Mouse (Mus musculus) forebrain, embryonic 13.5 days (tissue): ENCODE measurements around the gene Apba2. TPM values are rescaled to one million over a fixed set of nuclear protein-coding genes. Genes with fewer than 3 reads are reported as not detected.
A peak's percentile ranks its signal among the peaks of the same experiment; 100 is the strongest.

Source experiments
- ATAC-seq: fragments of 200-750 bp; cut with Nextera tagmentation; 2 replicates; pipeline ENCODE4 v1.8.0; 2017
- H3K27ac ChIP-seq: fragments of 300-500 bp; sonication (generic); 2 replicates; pipeline ENCODE4 v1.5.1; 2015; ENCODE audit warnings: inconsistent platforms, mild to moderate bottlenecking, moderate library complexity
- H3K27me3 ChIP-seq: fragments of 300-500 bp; sonication (generic); 2 replicates; pipeline ENCODE4 v1.6.1; 2015; ENCODE audit warnings: mild to moderate bottlenecking, inconsistent platforms
- H3K36me3 ChIP-seq: fragments of 300-500 bp; sonication (generic); 2 replicates; pipeline ENCODE4 v1.6.1; 2015; ENCODE audit warnings: mild to moderate bottlenecking, inconsistent platforms; ENCODE audit not compliant: poor library complexity, severe bottlenecking
- H3K4me1 ChIP-seq: fragments of 300-500 bp; sonication (generic); 2 replicates; pipeline ENCODE4 v1.6.1; 2015; ENCODE audit warnings: inconsistent platforms
- H3K4me2 ChIP-seq: fragments of 300-500 bp; sonication (generic); 2 replicates; pipeline ENCODE4 v1.6.1; 2015; ENCODE audit warnings: inconsistent platforms, mild to moderate bottlenecking, moderate library complexity
- H3K4me3 ChIP-seq: fragments of 300-500 bp; sonication (generic); 2 replicates; pipeline ENCODE4 v1.5.1; 2015; ENCODE audit warnings: mild to moderate bottlenecking, inconsistent platforms
- H3K9ac ChIP-seq: fragments of 300-500 bp; sonication (generic); 2 replicates; pipeline ENCODE4 v1.6.1; 2015; ENCODE audit warnings: mild to moderate bottlenecking, inconsistent platforms
- H3K9me3 ChIP-seq: fragments of 300-500 bp; sonication (generic); replicated peaks from 2 replicates; pipeline ENCODE4 v1.6.1; 2016; ENCODE audit warnings: inconsistent platforms
- WGBS: fragments of 180-500 bp; shearing (Covaris S2); methylation state at CpG from one replicate; pipeline ENCODE4 v1.1.7; 2015; 5-methylcytosine and 5-hydroxymethylcytosine counted together
- polyA plus RNA-seq: library from polyadenylated mRNA; unstranded; fragments of >200 nt; fragmentation: Nextera tagmentation; extraction: Ambion mirVana; gene quantifications from 2 replicates; pipeline ENCODE4 v1.2.1, GENCODE M21; 2015

Apba2 gene
- polyA plus RNA-seq, 1 experiment from 2014 or later = 115 TPM

- no peak overlapping the region for H3K9ac ChIP-seq
- no peak for ATAC-seq
- H3K4me3 ChIP-seq = no peak overlapping the region
- 93% methylated on average over 3 of the region's 3 CpGs for WGBS
- no peak overlapping the region for H3K4me2 ChIP-seq
- 0 out of 2 replicates have a peak, but pooled peaks cover 16% of the 10 kb centered on the region for H3K36me3 ChIP-seq
- H3K27ac ChIP-seq = no peak overlapping the region; the same call in 1 of the 2 replicates
- H3K27me3 ChIP-seq = no peaks in the 10 kb centered on the region
- peaks cover 4% of the 10 kb centered on the region; the same call in 1 of the 2 replicates for H3K9me3 ChIP-seq
- H3K4me1 ChIP-seq = no peaks in the 10 kb centered on the region
These were observed 108.4 kb downstream of the Apba2 start for GRCm38 (mm10) chr7:64609866-64610265.

DNA sequence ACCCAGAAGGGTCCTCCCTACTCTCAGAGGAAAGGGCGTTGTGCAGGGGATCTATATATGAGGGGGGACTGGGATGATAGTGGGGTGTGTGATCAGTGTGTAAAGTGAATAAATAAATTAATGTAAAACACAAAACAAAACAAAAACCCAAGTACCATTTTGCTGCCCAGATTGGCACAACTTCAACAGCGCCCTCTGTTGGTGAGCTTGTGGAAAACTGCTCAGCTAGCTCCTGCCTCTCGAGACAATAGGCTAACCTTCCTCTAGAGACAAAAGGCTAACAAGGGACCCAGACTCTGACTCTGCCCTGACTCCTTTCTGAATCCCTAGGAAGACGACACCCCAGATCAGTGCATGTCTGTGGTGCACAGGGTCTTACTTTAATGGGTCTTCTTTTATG, 109.4 kb downstream of the Apba2 start:
- no peak overlapping the region for H3K4me3 ChIP-seq
- 0 out of 2 replicates have a peak, but pooled peaks cover 16% of the 10 kb centered on the region for H3K36me3 ChIP-seq
- H3K9me3 ChIP-seq = peaks cover 4% of the 10 kb centered on the region; the same call in 1 of the 2 replicates
- no peak overlapping the region for H3K27ac ChIP-seq
- WGBS = 75% methylated on average over 4 of the region's 4 CpGs
- no peaks in the 10 kb centered on the region for H3K27me3 ChIP-seq
- no peak overlapping the region for H3K9ac ChIP-seq
- ATAC-seq = no peak
- H3K4me1 ChIP-seq = no peaks in the 10 kb centered on the region
- no peak overlapping the region for H3K4me2 ChIP-seq

GRCm38 (mm10) chr7:64619261-64619660, 117.8 kb downstream of the Apba2 start:
- H3K27ac ChIP-seq = no peak overlapping the region
- H3K4me1 ChIP-seq = peaks cover 5% of the 10 kb centered on the region
- WGBS = 90% methylated on average over 4 of the region's 4 CpGs

DNA sequence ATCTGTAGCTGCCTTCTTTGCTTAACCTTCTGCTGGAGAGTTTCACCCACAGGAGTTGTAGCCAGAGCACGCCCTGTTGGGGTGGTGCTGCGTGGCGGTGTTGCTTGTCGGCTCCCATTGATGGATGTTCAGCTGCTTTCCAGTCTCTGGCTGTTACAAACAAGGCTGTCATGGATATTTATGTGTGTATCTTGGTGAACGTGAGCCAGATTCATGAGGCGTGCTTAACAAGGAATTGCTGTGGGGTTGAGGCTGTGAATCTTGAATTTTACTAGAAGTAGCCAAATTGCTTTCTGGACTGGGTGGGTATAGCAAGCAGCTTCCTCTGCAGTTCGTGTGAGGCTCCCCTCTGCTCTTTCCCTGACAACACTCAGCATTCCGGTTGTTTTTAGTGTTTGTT, 125.0 kb downstream of the Apba2 start:
- 0 out of 2 replicates have a peak, but pooled peaks cover 3% of the 10 kb centered on the region for H3K36me3 ChIP-seq
- no peak overlapping the region for H3K4me2 ChIP-seq
- H3K9ac ChIP-seq = no peak overlapping the region
- no peak overlapping the region for H3K27ac ChIP-seq
- H3K27me3 ChIP-seq = no peaks in the 10 kb centered on the region
- no peak overlapping the region for H3K4me3 ChIP-seq
- peaks cover 25% of the 10 kb centered on the region for H3K4me1 ChIP-seq
- WGBS = 89% methylated on average over 8 of the region's 8 CpGs
- no peaks in the 10 kb centered on the region for H3K9me3 ChIP-seq
- no peak for ATAC-seq

More at GRCm38 (mm10) chr7:64619261-64619660, 117.8 kb downstream of the Apba2 start:
- Histone ChIP-seq H3K4me2 (no peak overlapping the region), H3K9ac (no peak overlapping the region), H3K27me3 (no peaks in the 10 kb centered on the region), H3K9me3 (no peaks in the 10 kb centered on the region), H3K4me3 (no peak overlapping the region), H3K36me3 (no peaks in the 10 kb centered on the region)
- no peak for ATAC-seq

DNA sequence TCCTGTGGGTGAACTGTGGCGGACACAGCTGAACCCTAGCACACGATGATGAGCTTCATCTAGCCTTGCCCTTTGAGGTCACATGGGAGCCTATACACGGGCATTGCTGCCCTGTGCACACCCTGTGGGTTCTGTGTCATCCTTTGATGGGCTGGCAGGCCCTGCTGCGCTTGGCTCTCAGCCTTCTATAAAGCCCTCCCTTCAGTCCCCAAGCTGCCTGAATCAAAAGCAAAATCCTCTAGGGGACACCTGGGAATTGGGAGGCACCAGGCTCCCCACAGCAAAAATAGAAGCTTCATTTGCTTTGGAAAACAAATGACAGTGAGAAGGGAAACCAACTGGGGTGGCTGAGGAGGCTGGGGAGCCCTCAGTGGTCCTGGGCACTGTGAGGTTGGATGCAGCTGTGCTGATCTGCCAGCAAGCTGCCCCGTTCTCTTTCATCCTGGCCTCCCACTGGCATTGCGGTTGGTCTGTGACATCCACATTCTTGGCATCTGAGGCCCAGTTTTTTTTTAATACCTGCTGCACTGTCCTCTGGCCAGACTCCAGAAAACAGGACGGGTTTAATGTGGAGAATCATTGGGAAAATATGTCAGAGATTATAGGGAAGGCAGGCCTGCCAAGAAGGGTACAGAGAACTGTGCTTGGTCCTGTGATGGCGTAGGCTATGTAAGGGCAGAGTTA, 126.6 kb downstream of the Apba2 start:
- Histone ChIP-seq H3K27me3 (no peaks in the 10 kb centered on the region), H3K36me3 (0 out of 2 replicates have a peak, but pooled peaks cover 3% of the 10 kb centered on the region), H3K9me3 (no peaks in the 10 kb centered on the region), H3K4me2 (no peak overlapping the region), H3K27ac (no peak overlapping the region), H3K4me1 (peaks cover 40% of the 10 kb centered on the region), H3K9ac (no peak overlapping the region), H3K4me3 (no peak overlapping the region)
- ATAC-seq = no peak
- WGBS = 50% methylated on average over 8 of the region's 8 CpGs

DNA sequence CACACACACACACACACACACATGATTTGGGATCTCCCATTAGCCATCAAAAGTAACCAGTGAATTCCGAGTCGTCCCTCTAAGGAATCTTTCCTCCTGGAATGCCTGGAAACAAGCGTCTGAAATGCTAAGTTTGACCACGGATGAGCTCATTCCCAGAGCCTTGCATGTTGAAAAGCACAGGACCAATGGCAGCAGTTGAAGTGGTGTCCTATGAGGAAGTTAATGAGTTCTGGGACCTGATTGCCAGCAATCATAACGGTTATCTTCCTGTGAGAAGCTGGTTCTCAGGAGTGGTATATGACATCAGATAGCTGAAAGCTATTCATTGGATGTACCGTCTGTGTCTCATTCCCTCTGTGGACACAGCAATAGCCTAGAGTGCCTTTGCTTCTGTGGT, 129.2 kb downstream of the Apba2 start:
- Histone ChIP-seq H3K27me3 (0 out of 2 replicates have a peak, but pooled peaks cover under 1% of the 10 kb centered on the region), H3K4me2 (no peak overlapping the region), H3K27ac (no peak overlapping the region), H3K9me3 (no peaks in the 10 kb centered on the region), H3K4me3 (no peak overlapping the region), H3K4me1 (peaks cover 60% of the 10 kb centered on the region), H3K36me3 (peaks cover 8% of the 10 kb centered on the region; the same call in 1 of the 2 replicates), H3K9ac (no peak overlapping the region)
- no peak for ATAC-seq
- 85% methylated on average over 6 of the region's 6 CpGs for WGBS

DNA sequence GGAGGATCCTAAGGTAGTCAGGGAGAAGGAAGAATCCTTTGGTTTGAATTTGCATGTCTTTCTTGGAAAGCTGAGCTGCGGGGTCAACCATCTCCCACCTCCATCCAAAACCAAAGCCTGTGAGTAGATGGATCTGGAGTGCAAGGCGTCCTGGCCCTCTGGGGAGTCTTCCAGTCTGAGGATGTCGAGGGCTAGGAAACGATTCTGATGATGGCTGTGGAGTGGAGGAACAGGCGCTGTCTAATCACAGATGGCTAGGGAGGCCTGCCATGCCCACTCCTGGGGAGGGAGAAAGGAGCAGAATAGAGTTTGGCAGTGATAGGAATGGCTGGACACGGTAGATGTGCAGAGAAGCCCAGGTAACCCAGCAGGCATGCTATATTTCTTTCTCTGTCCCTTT, 129.6 kb downstream of the Apba2 start:
- whole genome bisulfite sequencing = 77% methylated on average over 6 of the region's 6 CpGs
- Histone ChIP-seq H3K36me3 (peaks cover 13% of the 10 kb centered on the region; the same call in 1 of the 2 replicates), H3K9ac (no peak overlapping the region), H3K27me3 (peaks cover 5% of the 10 kb centered on the region; the same call in 1 of the 2 replicates), H3K27ac (no peak overlapping the region), H3K4me3 (no peak overlapping the region), H3K4me1 (peaks cover 60% of the 10 kb centered on the region), H3K9me3 (no peaks in the 10 kb centered on the region), H3K4me2 (no peak overlapping the region)
- ATAC-seq = no peak

DNA sequence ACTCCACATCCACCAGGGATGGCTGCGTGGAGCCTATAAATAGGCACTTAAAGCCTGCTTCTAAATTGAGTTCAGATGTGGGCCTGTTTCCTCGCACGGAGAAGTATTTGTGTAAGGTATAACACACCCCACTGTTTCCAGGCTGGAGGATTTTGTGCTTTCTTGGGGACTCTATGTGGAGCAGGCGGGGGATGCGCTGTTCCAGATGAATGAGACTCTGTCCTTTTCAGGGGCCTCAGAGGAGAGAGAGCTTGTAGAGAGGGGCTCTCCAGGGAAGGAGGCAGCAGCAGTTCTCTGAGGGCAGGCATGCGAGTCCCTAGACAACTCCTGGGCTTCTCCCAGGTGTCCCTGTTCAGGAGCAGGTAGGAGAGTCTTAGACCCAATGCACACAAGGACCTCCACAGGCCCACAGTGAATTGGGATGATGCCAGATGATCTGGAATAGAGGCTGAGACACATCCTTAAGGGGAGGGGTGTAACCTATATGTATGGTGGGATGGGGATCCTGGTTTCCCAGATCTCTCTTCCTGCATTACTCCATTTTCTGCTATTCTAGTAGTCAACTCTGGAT, 130.4 kb downstream of the Apba2 start:
- Histone ChIP-seq H3K4me3 (no peak overlapping the region), H3K4me1 (peaks cover 60% of the 10 kb centered on the region), H3K9ac (no peak overlapping the region), H3K27ac (no peak overlapping the region), H3K4me2 (no peak overlapping the region), H3K27me3 (peaks cover 12% of the 10 kb centered on the region; the same call in 1 of the 2 replicates), H3K36me3 (peaks cover 10% of the 10 kb centered on the region; the same call in 1 of the 2 replicates), H3K9me3 (no peaks in the 10 kb centered on the region)
- WGBS = 59% methylated on average over 6 of the region's 6 CpGs
- ATAC-seq = no peak

DNA sequence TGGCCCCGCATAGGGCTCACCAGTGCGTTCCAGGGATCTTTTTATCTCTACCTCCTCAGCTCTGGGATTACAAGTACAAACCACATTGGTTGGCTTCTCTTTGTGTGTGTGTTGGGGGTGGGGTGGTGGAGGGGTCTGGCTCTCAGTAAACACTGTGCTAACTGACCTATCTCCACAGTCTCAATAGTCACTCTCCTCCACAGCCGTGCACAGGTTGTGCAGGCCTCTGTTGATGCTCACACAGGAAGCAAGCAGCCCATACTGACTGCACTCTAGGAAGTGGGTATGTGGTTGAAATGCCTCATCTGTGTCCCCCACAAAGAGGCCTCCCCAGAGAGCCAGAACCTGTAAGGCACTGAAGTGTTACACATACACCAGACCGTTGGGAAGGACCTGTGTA, 131.7 kb downstream of the Apba2 start:
- WGBS = 34% methylated on average over 4 of the region's 4 CpGs
- peaks cover 10% of the 10 kb centered on the region; the same call in 1 of the 2 replicates for H3K36me3 ChIP-seq
- no peak overlapping the region for H3K27ac ChIP-seq
- no peak overlapping the region; the same call in 1 of the 2 replicates for H3K9ac ChIP-seq
- H3K4me1 ChIP-seq = peaks cover 53% of the 10 kb centered on the region
- H3K4me2 ChIP-seq = no peak overlapping the region
- no peaks in the 10 kb centered on the region for H3K9me3 ChIP-seq
- H3K27me3 ChIP-seq = peaks cover 14% of the 10 kb centered on the region; the same call in 1 of the 2 replicates
- no peak overlapping the region for H3K4me3 ChIP-seq
- ATAC-seq = peak; percentile 34; the same call in 1 of the 2 replicates

DNA sequence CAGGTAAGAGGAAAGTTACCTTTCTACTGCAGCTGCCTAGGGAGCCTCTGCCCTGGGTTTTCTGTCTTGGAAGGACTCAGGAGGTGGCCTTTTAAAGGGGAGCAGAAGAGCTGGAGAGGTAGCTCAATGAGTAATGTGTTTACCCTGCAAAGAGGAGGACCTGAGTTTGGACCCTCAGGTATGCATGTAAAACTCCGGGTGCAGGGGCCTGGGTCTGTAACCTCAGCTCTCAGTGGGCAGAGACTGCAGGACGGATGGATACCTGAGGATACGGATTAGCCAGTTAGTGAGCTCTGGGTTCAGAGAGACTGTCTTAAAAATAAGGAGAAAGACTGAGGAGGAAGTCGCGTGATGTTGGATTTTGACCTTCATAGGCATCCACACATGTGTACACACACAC, 132.4 kb downstream of the Apba2 start:
- peak overlapping the region; percentile 5; the same call in 1 of the 2 replicates for H3K27ac ChIP-seq
- H3K36me3 ChIP-seq = peaks cover 10% of the 10 kb centered on the region; the same call in 1 of the 2 replicates
- peaks cover 14% of the 10 kb centered on the region; the same call in 1 of the 2 replicates for H3K27me3 ChIP-seq
- H3K9ac ChIP-seq = no peak overlapping the region; the same call in 1 of the 2 replicates
- WGBS = 58% methylated on average over 5 of the region's 5 CpGs
- ATAC-seq = no peak
- H3K9me3 ChIP-seq = no peaks in the 10 kb centered on the region
- no peak overlapping the region for H3K4me2 ChIP-seq
- no peak overlapping the region for H3K4me3 ChIP-seq
- peaks cover 48% of the 10 kb centered on the region for H3K4me1 ChIP-seq

DNA sequence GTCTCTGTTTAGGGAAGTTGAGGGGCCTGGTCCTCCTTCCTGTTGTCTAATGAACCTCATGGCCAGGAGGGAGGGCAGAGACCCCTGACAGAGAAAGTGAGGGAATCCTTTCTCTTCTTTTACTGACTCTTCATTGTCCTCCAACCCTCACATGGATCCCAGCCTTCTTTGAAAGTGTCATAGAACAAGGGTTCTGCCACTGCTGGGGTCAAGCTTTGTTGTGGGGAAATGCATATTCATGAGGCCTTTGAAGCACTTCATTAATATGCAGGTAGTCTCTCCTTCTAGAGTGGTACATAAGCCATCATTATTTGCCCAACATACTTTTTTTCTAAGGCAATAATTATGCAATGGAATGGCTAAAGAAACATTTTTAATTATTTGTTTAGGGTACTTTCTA, 133.0 kb downstream of the Apba2 start:
- Histone ChIP-seq H3K9me3 (no peaks in the 10 kb centered on the region), H3K36me3 (peaks cover 10% of the 10 kb centered on the region; the same call in 1 of the 2 replicates), H3K27me3 (peaks cover 14% of the 10 kb centered on the region; the same call in 1 of the 2 replicates), H3K4me3 (no peak overlapping the region), H3K4me2 (no peak overlapping the region), H3K27ac (no peak overlapping the region; the same call in 1 of the 2 replicates), H3K9ac (no peak overlapping the region), H3K4me1 (peaks cover 48% of the 10 kb centered on the region)
- peak; percentile 52; the same call in 1 of the 2 replicates for ATAC-seq

DNA sequence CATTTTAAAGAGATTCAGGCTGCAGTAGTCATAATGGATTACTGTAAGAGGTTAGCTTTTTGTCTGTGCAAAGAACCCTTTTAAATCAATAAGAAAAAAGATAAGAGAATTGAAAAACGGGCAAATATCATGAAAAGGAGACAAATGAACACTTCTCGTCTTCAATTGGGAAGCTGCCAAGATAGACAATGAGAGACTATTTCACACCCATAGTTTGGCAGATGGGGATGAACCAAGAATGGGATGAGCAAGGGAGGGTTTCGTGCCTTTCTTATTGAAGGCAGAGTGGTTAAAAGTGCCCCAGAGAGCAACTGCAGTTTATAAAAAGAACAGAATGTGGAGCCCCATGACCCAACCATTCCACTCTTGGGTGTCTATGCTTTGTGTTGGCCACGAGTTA, 137.4 kb downstream of the Apba2 start:
- no peak overlapping the region for H3K4me2 ChIP-seq
- H3K36me3 ChIP-seq = peaks cover 10% of the 10 kb centered on the region; the same call in 1 of the 2 replicates
- WGBS = 80% methylated on average over 4 of the region's 4 CpGs
- H3K4me3 ChIP-seq = no peak overlapping the region
- H3K27ac ChIP-seq = no peak overlapping the region
- H3K9ac ChIP-seq = no peak overlapping the region
- peaks cover 14% of the 10 kb centered on the region; the same call in 1 of the 2 replicates for H3K27me3 ChIP-seq
- H3K9me3 ChIP-seq = no peaks in the 10 kb centered on the region
- peaks cover 16% of the 10 kb centered on the region for H3K4me1 ChIP-seq
- no peak for ATAC-seq
